Mouse (Mus musculus) CD8-positive naive resting alpha-beta T cell, adult 57 days (primary cell): ENCODE results near the gene Eif3f. TPM values are rescaled to one million over a fixed set of nuclear protein-coding genes. Genes with fewer than 3 reads are reported as not detected.

Source experiments
- total RNA-seq: library from RNA; stranded (reverse); gene quantifications from one replicate; pipeline ENCODE4 v1.2.4, GENCODE M21; 2023

Eif3f gene
- total RNA-seq: 256 TPM

GRCm38 (mm10) chr7:108933794-108934731 lies at the start of gene Eif3f:
Eif3f (plus strand) TSS chr7:108934417.

GRCm38 (mm10) chr7:108884906-108885305 lies 49.3 kb upstream of the Eif3f start, which contains the start of gene Olfr518:
Olfr518 (minus strand) TSS chr7:108885006.

GRCm38 (mm10) chr7:108894320-108894719 lies 39.9 kb upstream of the Eif3f start, which contains the start of gene Olfr519:
Olfr519 (minus strand) TSS chr7:108894420.

GRCm38 (mm10) chr7:108929726-108930393 lies 4.4 kb upstream of the Eif3f start, which contains the start of gene Nlrp10:
Nlrp10 (minus strand) TSS chr7:108930178.

GRCm38 (mm10) chr7:108950312-108950761 lies 16.1 kb downstream of the Eif3f start, which contains the start of gene Tub:
Tub (plus strand) TSS chr7:108950338.

Other genes starting within 250 kb of the Eif3f start
- not detected for gene Olfr512, start 221.1 kb upstream of the Eif3f start, total RNA-seq
- not detected for gene Olfr513, start 183.4 kb upstream of the Eif3f start, total RNA-seq
- gene Olfr514, start 108.4 kb upstream of the Eif3f start, total RNA-seq: not detected
- not detected for gene Olfr516, start 83.9 kb upstream of the Eif3f start, total RNA-seq
- gene Olfr517, start 62.0 kb upstream of the Eif3f start, total RNA-seq: not detected
- not detected for gene Olfr518, start 49.4 kb upstream of the Eif3f start, total RNA-seq
- not detected for gene Olfr519, start 40.0 kb upstream of the Eif3f start, total RNA-seq
- 1.7 TPM for gene Nlrp10, start 4.2 kb upstream of the Eif3f start, total RNA-seq
- gene Tub, start 15.9 kb downstream of the Eif3f start, total RNA-seq: 0.86 TPM
- gene Ric3, start 148.9 kb downstream of the Eif3f start, total RNA-seq: not detected
- 0.95 TPM for gene Lmo1, start 240.8 kb downstream of the Eif3f start, total RNA-seq